Mouse (Mus musculus): ENCODE results near the gene Igfbp5. TPM values are rescaled to one million over a fixed set of nuclear protein-coding genes. Genes with fewer than 3 reads are reported as not detected.

Gene Igfbp5
- polyA plus RNA-seq, 1 experiment from 2014 or later = 65.4 TPM

DNA sequence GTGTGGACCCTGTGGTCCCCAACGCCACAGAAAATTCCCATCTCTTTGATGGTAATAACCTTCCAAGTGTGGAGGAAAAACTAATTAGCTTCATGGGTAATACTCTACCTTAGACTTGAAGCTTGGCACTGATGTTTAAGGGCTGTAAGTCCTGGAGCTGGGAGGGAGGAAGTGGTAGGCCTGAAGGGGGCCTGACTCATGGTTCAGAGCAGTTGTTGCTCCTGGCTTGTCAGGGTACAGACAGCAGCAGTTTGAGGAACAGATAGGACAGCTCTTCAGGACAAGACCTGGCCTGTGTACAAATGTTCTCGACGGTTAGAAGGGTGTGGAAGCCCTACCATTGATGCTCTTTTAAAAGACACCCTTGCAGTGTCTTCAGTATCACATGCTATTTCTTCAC, 59.1 kb downstream of the Igfbp5 start:
- no peaks in the 10 kb centered on the region for H3K36me3 ChIP-seq (ENCODE audit: control insufficient read depth, insufficient read depth, low read length)
- no peak overlapping the region for H3K4me2 ChIP-seq (ENCODE audit: low read depth)
- DNase-seq (ENCODE audit: low spot score) = no peak
- WGBS = 93% methylated on average over 3 of the region's 3 CpGs
- H3K9me3 ChIP-seq (ENCODE audit: control insufficient read depth, low read length) = no peaks in the 10 kb centered on the region
- 0 out of 2 replicates have a peak, but pooled peaks cover 6% of the 10 kb centered on the region for H3K4me1 ChIP-seq (ENCODE audit: control insufficient read depth, insufficient read depth, low read length)
- no peak for ATAC-seq (ENCODE audit: insufficient read depth, low FRiP score, low TSS enrichment)
- no peaks in the 10 kb centered on the region for H3K27me3 ChIP-seq (ENCODE audit: control insufficient read depth, insufficient read depth, low read length)
- H3K27ac ChIP-seq (ENCODE audit: low read depth, low read length) = no peak overlapping the region
- no peak overlapping the region for H3K4me3 ChIP-seq (ENCODE audit: low read depth, low read length)
- no peak overlapping the region for H3K9ac ChIP-seq (ENCODE audit: low read length)

GRCm38 (mm10) chr1:72815184-72815583, 59.5 kb downstream of the Igfbp5 start:
- DNase-seq (ENCODE audit: low spot score) = no peak

GRCm38 (mm10) chr1:72813639-72814403, 60.9 kb downstream of the Igfbp5 start:
- no peaks in the 10 kb centered on the region for H3K36me3 ChIP-seq (ENCODE audit: control insufficient read depth, insufficient read depth, low read length)
- WGBS = 6% methylated on average over 6 of the region's 6 CpGs
- 0 out of 2 replicates have a peak, but pooled peaks cover 6% of the 10 kb centered on the region for H3K4me1 ChIP-seq (ENCODE audit: control insufficient read depth, insufficient read depth, low read length)
- H3K9ac ChIP-seq (ENCODE audit: low read length) = no peak overlapping the region; the same call in 1 of the 2 replicates
- ATAC-seq (ENCODE audit: insufficient read depth, low FRiP score, low TSS enrichment) (peak; percentile 16; the same call in 1 of the 2 replicates), DNase-seq (ENCODE audit: low spot score) (no peak)
- no peaks in the 10 kb centered on the region for H3K9me3 ChIP-seq (ENCODE audit: control insufficient read depth, low read length)
- H3K4me3 ChIP-seq (ENCODE audit: low read depth, low read length) = no peak overlapping the region
- H3K4me2 ChIP-seq (ENCODE audit: low read depth) = no peak overlapping the region
- H3K27me3 ChIP-seq (ENCODE audit: control insufficient read depth, insufficient read depth, low read length) = no peaks in the 10 kb centered on the region
- H3K27ac ChIP-seq (ENCODE audit: low read depth, low read length) = no peak overlapping the region

More at GRCm38 (mm10) chr1:72815184-72815583, 59.5 kb downstream of the Igfbp5 start:
- Histone ChIP-seq H3K27ac (ENCODE audit: low read depth, low read length) (no peak overlapping the region), H3K36me3 (ENCODE audit: control insufficient read depth, insufficient read depth, low read length) (no peaks in the 10 kb centered on the region), H3K4me1 (ENCODE audit: control insufficient read depth, insufficient read depth, low read length) (0 out of 2 replicates have a peak, but pooled peaks cover 6% of the 10 kb centered on the region), H3K9me3 (ENCODE audit: control insufficient read depth, low read length) (no peaks in the 10 kb centered on the region), H3K9ac (ENCODE audit: low read length) (no peak overlapping the region), H3K4me2 (ENCODE audit: low read depth) (no peak overlapping the region), H3K4me3 (ENCODE audit: low read depth, low read length) (no peak overlapping the region), H3K27me3 (ENCODE audit: control insufficient read depth, insufficient read depth, low read length) (no peaks in the 10 kb centered on the region)
- 54% methylated on average over 5 of the region's 5 CpGs for WGBS
- ATAC-seq (ENCODE audit: insufficient read depth, low FRiP score, low TSS enrichment) = no peak

- WGBS = 36% methylated on average over 5 of the region's 5 CpGs
- Histone ChIP-seq H3K4me1 (ENCODE audit: control insufficient read depth, insufficient read depth, low read length) (0 out of 2 replicates have a peak, but pooled peaks cover 6% of the 10 kb centered on the region), H3K27ac (ENCODE audit: low read depth, low read length) (no peak overlapping the region), H3K27me3 (ENCODE audit: control insufficient read depth, insufficient read depth, low read length) (no peaks in the 10 kb centered on the region), H3K9ac (ENCODE audit: low read length) (no peak overlapping the region; the same call in 1 of the 2 replicates), H3K4me3 (ENCODE audit: low read depth, low read length) (no peak overlapping the region), H3K36me3 (ENCODE audit: control insufficient read depth, insufficient read depth, low read length) (no peaks in the 10 kb centered on the region), H3K4me2 (ENCODE audit: low read depth) (no peak overlapping the region), H3K9me3 (ENCODE audit: control insufficient read depth, low read length) (no peaks in the 10 kb centered on the region)
- ATAC-seq (ENCODE audit: insufficient read depth, low FRiP score, low TSS enrichment) (peak; percentile 9; the same call in 1 of the 2 replicates), DNase-seq (ENCODE audit: low spot score) (no peak)
These were observed 61.5 kb downstream of the Igfbp5 start for GRCm38 (mm10) chr1:72813089-72813638.

DNA sequence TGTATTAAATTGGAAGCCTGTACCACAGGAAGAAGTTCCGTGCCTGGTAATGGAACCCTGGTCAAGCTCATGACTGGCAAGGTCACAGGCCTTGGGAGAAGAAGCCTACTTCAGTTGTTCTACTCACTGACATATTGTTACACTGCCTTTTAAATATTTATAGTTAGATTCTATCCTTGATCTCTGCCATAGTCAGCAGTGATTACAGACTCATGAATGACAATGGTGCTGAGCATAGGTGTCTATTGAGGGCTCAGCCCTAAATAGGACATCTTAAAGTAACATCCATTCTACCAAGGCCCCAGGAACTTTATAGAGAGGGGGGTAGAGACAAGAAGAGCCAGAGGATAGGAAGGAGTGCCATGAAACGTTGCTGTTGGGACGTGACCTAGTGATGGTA, 63.6 kb downstream of the Igfbp5 start:
- Histone ChIP-seq H3K36me3 (ENCODE audit: control insufficient read depth, insufficient read depth, low read length) (no peaks in the 10 kb centered on the region), H3K4me3 (ENCODE audit: low read depth, low read length) (no peak overlapping the region), H3K27ac (ENCODE audit: low read depth, low read length) (no peak overlapping the region), H3K9ac (ENCODE audit: low read length) (no peak overlapping the region), H3K4me1 (ENCODE audit: control insufficient read depth, insufficient read depth, low read length) (peaks cover 7% of the 10 kb centered on the region; the same call in 1 of the 2 replicates), H3K9me3 (ENCODE audit: control insufficient read depth, low read length) (no peaks in the 10 kb centered on the region), H3K27me3 (ENCODE audit: control insufficient read depth, insufficient read depth, low read length) (no peaks in the 10 kb centered on the region), H3K4me2 (ENCODE audit: low read depth) (no peak overlapping the region)
- ATAC-seq (ENCODE audit: insufficient read depth, low FRiP score, low TSS enrichment) (no peak), DNase-seq (ENCODE audit: low spot score) (no peak)
- WGBS = 93% methylated on average over 3 of the region's 3 CpGs

GRCm38 (mm10) chr1:72809951-72810675, 64.6 kb downstream of the Igfbp5 start:
- DNase-seq (ENCODE audit: low spot score) (no peak), ATAC-seq (ENCODE audit: insufficient read depth, low FRiP score, low TSS enrichment) (no peak)
- Histone ChIP-seq H3K4me2 (ENCODE audit: low read depth) (no peak overlapping the region), H3K36me3 (ENCODE audit: control insufficient read depth, insufficient read depth, low read length) (no peaks in the 10 kb centered on the region), H3K27me3 (ENCODE audit: control insufficient read depth, insufficient read depth, low read length) (no peaks in the 10 kb centered on the region), H3K4me1 (ENCODE audit: control insufficient read depth, insufficient read depth, low read length) (peaks cover 11% of the 10 kb centered on the region), H3K9me3 (ENCODE audit: control insufficient read depth, low read length) (no peaks in the 10 kb centered on the region), H3K4me3 (ENCODE audit: low read depth, low read length) (no peak overlapping the region), H3K9ac (ENCODE audit: low read length) (no peak overlapping the region), H3K27ac (ENCODE audit: low read depth, low read length) (no peak overlapping the region)
- WGBS = 94% methylated on average over 7 of the region's 7 CpGs

GRCm38 (mm10) chr1:72809304-72809703, 65.4 kb downstream of the Igfbp5 start:
- H3K27me3 ChIP-seq (ENCODE audit: control insufficient read depth, insufficient read depth, low read length) = no peaks in the 10 kb centered on the region
- no peak overlapping the region for H3K4me3 ChIP-seq (ENCODE audit: low read depth, low read length)
- H3K4me1 ChIP-seq (ENCODE audit: control insufficient read depth, insufficient read depth, low read length) = peaks cover 11% of the 10 kb centered on the region
- H3K9ac ChIP-seq (ENCODE audit: low read length) = no peak overlapping the region
- no peak overlapping the region for H3K4me2 ChIP-seq (ENCODE audit: low read depth)
- no peaks in the 10 kb centered on the region for H3K36me3 ChIP-seq (ENCODE audit: control insufficient read depth, insufficient read depth, low read length)
- ATAC-seq (ENCODE audit: insufficient read depth, low FRiP score, low TSS enrichment) (no peak), DNase-seq (ENCODE audit: low spot score) (no peak)
- no peak overlapping the region for H3K27ac ChIP-seq (ENCODE audit: low read depth, low read length)
- 88% methylated on average over 7 of the region's 7 CpGs for WGBS
- H3K9me3 ChIP-seq (ENCODE audit: control insufficient read depth, low read length) = no peaks in the 10 kb centered on the region
